Mouse (Mus musculus) intestine, postnatal 0 days (tissue): ENCODE measurements at regions not wholly inside any gene's neighbourhood (a gene's known extent, or its start where the extent isn't known, plus 50 kb on each side); places are given as distances from the start of the nearest gene placed in this dataset.

ENCODE experiments used
- ATAC-seq: fragments of 200-750 bp; cut with Nextera tagmentation; 2 replicates; pipeline ENCODE4 v1.8.0; 2017; ENCODE audit warnings: mild to moderate bottlenecking, moderate TSS enrichment, moderate library complexity
- H3K27ac ChIP-seq: fragments of 300-500 bp; sonication (generic); 2 replicates; pipeline ENCODE4 v1.5.1; 2014; ENCODE audit warnings: mild to moderate bottlenecking, low read depth, low read length, moderate library complexity
- H3K27me3 ChIP-seq: fragments of 300-500 bp; sonication (generic); replicated peaks from 2 replicates; pipeline ENCODE4 v1.6.1; 2014; ENCODE audit warnings: low read length, mixed read lengths; ENCODE audit not compliant: control insufficient read depth, insufficient read depth
- H3K36me3 ChIP-seq: fragments of 300-500 bp; sonication (generic); 2 replicates; pipeline ENCODE4 v1.6.1; 2014; ENCODE audit warnings: mild to moderate bottlenecking, moderate library complexity; ENCODE audit not compliant: control insufficient read depth, insufficient read depth
- H3K4me1 ChIP-seq: fragments of 300-500 bp; sonication (generic); replicated peaks from 2 replicates; pipeline ENCODE4 v1.6.1; 2014; ENCODE audit warnings: antibody characterized with exemption, low read length, mixed read lengths; ENCODE audit not compliant: control insufficient read depth, insufficient read depth
- H3K4me2 ChIP-seq: fragments of 300-500 bp; sonication (generic); replicated peaks from 2 replicates; pipeline ENCODE4 v1.6.1; 2014; ENCODE audit warnings: low read depth, mild to moderate bottlenecking, moderate library complexity
- H3K4me3 ChIP-seq: fragments of 300-500 bp; sonication (generic); 2 replicates; pipeline ENCODE4 v1.5.1; 2014; ENCODE audit warnings: low read depth, low read length
- H3K9ac ChIP-seq: fragments of 300-500 bp; sonication (generic); 2 replicates; pipeline ENCODE4 v1.6.1; 2014; ENCODE audit warnings: mild to moderate bottlenecking, low read depth, low read length
- H3K9me3 ChIP-seq: fragments of 300-500 bp; sonication (generic); 2 replicates; pipeline ENCODE4 v1.6.1; 2016; ENCODE audit warnings: mixed run types; ENCODE audit not compliant: control insufficient read depth
- CTCF ChIP-seq: sonication (generic); IDR thresholded peaks from 2 replicates; pipeline ENCODE4 v1.5.1; 2016; ENCODE audit warnings: low read depth, mild to moderate bottlenecking, control low read depth, antibody characterized with exemption, moderate library complexity
- WGBS: fragments of 180-500 bp; shearing (Covaris S2); extraction: QIAGEN DNeasy Blood & Tissue Kit; methylation state at CpG from one replicate; pipeline ENCODE4 v1.1.7; 2014; 5-methylcytosine and 5-hydroxymethylcytosine counted together

DNA sequence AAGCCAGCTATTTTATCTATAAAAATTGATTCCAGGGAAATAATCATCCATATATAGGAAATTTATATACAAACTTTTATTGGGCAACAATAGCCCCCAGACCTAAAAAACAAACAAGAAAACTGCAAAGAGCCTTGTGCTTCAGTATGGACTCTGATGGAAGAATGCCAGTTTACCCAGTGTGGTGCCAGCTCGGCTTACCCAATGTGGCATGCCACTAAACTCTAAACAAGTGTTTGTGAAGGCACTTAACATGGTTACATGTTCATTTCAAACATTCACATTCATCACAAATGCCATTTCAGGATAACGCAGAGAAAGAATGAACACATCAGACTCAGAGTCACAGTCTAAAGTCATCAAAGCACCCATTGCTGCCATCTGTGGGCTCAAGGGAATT lies 93.0 kb upstream of the Irx6 start:
- Histone ChIP-seq H3K27ac (no peak overlapping the region), H3K4me2 (no peak overlapping the region), H3K4me3 (no peak overlapping the region), H3K27me3 (no peaks in the 10 kb centered on the region), H3K9ac (no peak overlapping the region), H3K4me1 (no peaks in the 10 kb centered on the region), H3K9me3 (no peaks in the 10 kb centered on the region), H3K36me3 (no peaks in the 10 kb centered on the region)
- no peak for ATAC-seq
- TF ChIP-seq CTCF = no peak
- WGBS = 84% methylated on average over 2 of the region's 2 CpGs

DNA sequence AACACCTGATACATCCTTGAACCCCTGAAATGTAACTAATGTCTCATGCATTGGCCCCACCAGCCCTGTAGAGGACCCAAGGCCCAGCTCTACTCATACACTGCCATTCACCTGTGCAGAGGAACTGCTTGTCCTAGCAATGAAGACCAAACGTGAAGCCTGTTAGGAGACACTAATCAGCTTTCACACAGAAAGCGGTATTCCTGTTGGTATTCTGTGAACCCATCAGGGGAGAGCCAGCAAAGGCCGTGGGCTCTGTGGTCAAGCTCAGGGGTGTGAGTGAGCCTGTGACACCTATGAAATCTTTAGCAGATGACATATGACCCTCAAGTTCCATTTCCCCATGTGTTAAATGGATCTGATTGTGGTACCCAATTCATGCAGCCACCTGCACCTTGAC lies 73.3 kb upstream of the Irx6 start:
- Histone ChIP-seq H3K36me3 (no peaks in the 10 kb centered on the region), H3K4me2 (no peak overlapping the region), H3K27me3 (no peaks in the 10 kb centered on the region), H3K9ac (no peak overlapping the region), H3K9me3 (no peaks in the 10 kb centered on the region), H3K4me3 (no peak overlapping the region), H3K4me1 (no peaks in the 10 kb centered on the region), H3K27ac (no peak overlapping the region)
- TF ChIP-seq CTCF = no peak
- 87% methylated on average over 3 of the region's 3 CpGs for WGBS
- ATAC-seq = no peak

DNA sequence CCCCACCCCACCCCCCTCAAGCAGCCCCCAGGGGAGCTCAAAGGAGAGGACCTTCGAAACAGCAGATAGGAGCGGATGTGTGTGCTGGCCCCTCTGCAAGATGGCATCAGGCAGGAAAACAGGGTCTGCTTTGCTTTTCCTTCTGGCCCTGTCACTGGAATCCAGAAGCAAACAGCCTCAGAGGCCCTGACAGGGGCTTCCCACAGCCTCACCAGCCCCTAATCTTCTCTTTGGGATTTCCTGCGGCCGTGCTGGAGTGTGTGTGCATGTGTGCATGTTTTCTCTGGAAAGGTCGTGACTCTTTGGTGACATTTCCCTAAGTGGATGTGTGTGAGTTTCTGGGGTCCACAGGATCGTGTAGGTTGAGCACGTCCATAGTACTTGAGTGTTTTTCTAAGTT lies 71.1 kb upstream of the Irx6 start:
- no peak overlapping the region for H3K9ac ChIP-seq
- 41% methylated on average over 7 of the region's 7 CpGs for WGBS
- no peak overlapping the region for H3K4me3 ChIP-seq
- no peaks in the 10 kb centered on the region for H3K9me3 ChIP-seq
- H3K4me1 ChIP-seq = no peaks in the 10 kb centered on the region
- TF ChIP-seq CTCF = no peak
- no peak overlapping the region for H3K4me2 ChIP-seq
- H3K36me3 ChIP-seq = no peaks in the 10 kb centered on the region
- no peaks in the 10 kb centered on the region for H3K27me3 ChIP-seq
- no peak for ATAC-seq
- no peak overlapping the region for H3K27ac ChIP-seq

DNA sequence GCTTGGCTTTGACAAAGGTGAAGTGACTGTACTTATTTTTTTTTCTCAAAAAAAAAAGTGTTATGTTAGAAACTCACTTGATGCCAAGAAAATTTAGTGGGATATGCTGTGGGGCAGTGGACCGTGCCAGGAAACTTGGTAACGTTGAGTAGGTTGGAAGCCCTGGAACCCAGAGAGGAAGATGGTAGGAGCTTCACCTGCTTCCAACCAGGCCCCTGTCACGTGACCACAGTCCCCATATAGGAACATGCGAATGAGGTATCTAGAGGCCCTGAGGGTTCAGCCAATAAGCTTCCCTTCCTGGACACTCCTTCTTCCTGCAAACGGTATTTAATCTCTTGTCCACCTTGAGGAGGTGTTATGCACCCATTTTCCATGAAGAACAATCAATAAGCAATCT lies 68.5 kb upstream of the Irx6 start:
- 77% methylated on average over 5 of the region's 5 CpGs for WGBS
- H3K4me3 ChIP-seq = no peak overlapping the region
- H3K27ac ChIP-seq = no peak overlapping the region
- H3K9me3 ChIP-seq = no peaks in the 10 kb centered on the region
- no peak overlapping the region for H3K9ac ChIP-seq
- ATAC-seq = no peak
- no peak for TF ChIP-seq CTCF
- H3K4me1 ChIP-seq = no peaks in the 10 kb centered on the region
- no peak overlapping the region for H3K4me2 ChIP-seq
- H3K27me3 ChIP-seq = no peaks in the 10 kb centered on the region
- H3K36me3 ChIP-seq = no peaks in the 10 kb centered on the region

DNA sequence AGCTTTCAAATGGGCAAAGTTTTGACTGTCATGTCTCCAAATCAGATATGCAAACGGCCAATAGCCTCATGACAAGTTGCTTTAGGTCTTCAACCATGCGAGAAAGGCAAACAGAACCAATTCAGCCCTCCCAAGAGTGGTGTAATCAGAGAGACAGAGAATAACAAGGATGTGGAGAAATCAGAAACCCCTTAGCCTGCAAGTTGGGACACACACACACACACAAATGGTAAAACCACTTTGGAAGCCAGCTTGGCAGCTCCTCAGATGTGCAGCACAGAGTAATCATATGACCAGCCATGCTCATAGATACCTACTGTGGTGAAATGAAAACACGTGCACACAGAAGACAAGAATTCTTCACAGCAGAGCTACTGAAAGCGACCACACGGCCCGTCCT lies 66.5 kb upstream of the Irx6 start:
- H3K27me3 ChIP-seq = no peaks in the 10 kb centered on the region
- TF ChIP-seq CTCF = no peak

DNA sequence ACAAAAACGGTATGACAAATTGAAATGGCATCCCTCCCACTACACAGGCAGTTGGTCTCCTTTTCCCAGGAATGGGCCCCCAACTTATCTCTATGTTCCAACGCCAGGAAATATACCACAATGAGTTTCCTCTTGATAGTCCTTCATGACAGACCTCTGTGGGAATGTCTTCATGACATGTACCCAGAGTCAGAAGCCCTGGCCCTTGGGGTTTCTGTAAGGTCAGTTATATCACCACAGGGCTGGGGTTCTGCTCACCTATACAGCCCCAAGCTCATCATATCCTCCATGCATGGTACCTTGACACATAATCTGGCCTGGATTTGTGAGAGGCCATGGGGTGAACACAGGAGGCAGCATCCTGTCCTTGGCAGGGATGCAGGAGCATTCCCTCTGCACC lies 64.2 kb upstream of the Irx6 start:
- H3K4me1 ChIP-seq = no peaks in the 10 kb centered on the region
- H3K4me3 ChIP-seq = no peak overlapping the region
- TF ChIP-seq CTCF = no peak
- no peak overlapping the region for H3K9ac ChIP-seq
- H3K9me3 ChIP-seq = no peaks in the 10 kb centered on the region
- H3K4me2 ChIP-seq = no peak overlapping the region
- WGBS = 61% methylated on average over 2 of the region's 2 CpGs
- no peak for ATAC-seq
- H3K36me3 ChIP-seq = no peaks in the 10 kb centered on the region
- H3K27ac ChIP-seq = no peak overlapping the region
- no peaks in the 10 kb centered on the region for H3K27me3 ChIP-seq

More for the DNA sequence above, 66.5 kb upstream of the Irx6 start:
- H3K9ac ChIP-seq = no peak overlapping the region
- no peak overlapping the region for H3K4me3 ChIP-seq
- H3K9me3 ChIP-seq = no peaks in the 10 kb centered on the region
- no peaks in the 10 kb centered on the region for H3K4me1 ChIP-seq
- ATAC-seq = no peak
- H3K4me2 ChIP-seq = no peak overlapping the region
- WGBS = 80% methylated on average over 6 of the region's 6 CpGs
- H3K36me3 ChIP-seq = no peaks in the 10 kb centered on the region
- H3K27ac ChIP-seq = no peak overlapping the region

DNA sequence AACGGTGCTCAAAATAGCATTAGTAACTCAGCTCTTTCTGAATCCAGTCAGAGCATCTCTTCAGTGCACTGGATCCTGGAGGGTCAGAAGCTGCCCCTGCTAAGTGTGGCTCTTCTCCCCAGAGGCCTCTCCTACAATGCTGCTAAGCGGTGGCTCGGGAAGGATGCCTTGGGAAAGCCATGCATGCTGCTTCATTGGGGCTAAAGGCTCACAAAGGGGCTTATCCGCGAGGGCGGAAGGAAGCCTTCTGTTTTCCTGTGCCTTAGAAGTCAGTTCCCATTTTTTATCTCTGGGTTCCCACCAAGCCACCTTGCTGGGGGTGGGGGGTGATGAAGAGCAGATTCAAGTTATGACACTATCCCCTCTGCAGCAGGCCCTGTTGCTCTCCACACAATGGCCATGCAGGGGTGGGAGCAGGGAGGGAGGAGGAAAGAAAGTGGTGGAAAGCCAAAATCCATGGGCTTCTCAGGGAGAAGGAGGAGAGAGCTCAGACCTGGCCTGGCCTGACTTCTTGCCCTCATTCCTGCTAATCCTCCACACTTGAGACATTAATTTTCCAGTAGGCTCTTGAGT lies 63.5 kb upstream of the Irx6 start:
- Histone ChIP-seq H3K27ac (no peak overlapping the region), H3K4me3 (no peak overlapping the region), H3K4me1 (no peaks in the 10 kb centered on the region), H3K9me3 (no peaks in the 10 kb centered on the region), H3K4me2 (no peak overlapping the region), H3K27me3 (no peaks in the 10 kb centered on the region), H3K36me3 (no peaks in the 10 kb centered on the region), H3K9ac (no peak overlapping the region)
- ATAC-seq = no peak
- 51% methylated on average over 6 of the region's 6 CpGs for WGBS
- no peak for TF ChIP-seq CTCF
